Mouse (Mus musculus): ENCODE results near the gene Retsat. TPM values are rescaled to one million over a fixed set of nuclear protein-coding genes. Genes with fewer than 3 reads are reported as not detected.

Gene Retsat
- 6.8 TPM for total RNA-seq (2023)

GRCm38 (mm10) chr6:72597956-72598753, at the start of gene Retsat, which contains the start of gene Elmod3:
Gene Retsat, plus strand, starts transcription at chr6:72598475.
Gene Elmod3, minus strand, starts transcription at chr6:72598413.

GRCm38 (mm10) chr6:72616643-72617288, 18.5 kb downstream of the Retsat start, which contains the start of gene Tgoln1:
Gene Tgoln1, minus strand, starts transcription at chr6:72617000.

Other genes with a start within 250 kb of the Retsat start
- gene Tmem150a, start 243.0 kb upstream of the Retsat start, total RNA-seq (2023) = 1.0 TPM
- gene Rnf181, start 231.5 kb upstream of the Retsat start, total RNA-seq (2023) = 73.6 TPM
- gene Vamp5, start 218.0 kb upstream of the Retsat start, total RNA-seq (2023) = 10.3 TPM
- gene Vamp8, start 207.8 kb upstream of the Retsat start, total RNA-seq (2023) = 70.9 TPM
- 10.6 TPM for gene Ggcx, start 184.2 kb upstream of the Retsat start, total RNA-seq (2023)
- gene Mat2a, start 158.9 kb upstream of the Retsat start, total RNA-seq (2023) = 248 TPM
- not detected for gene Sh2d6, start 76.8 kb upstream of the Retsat start, total RNA-seq (2023)
- gene Capg, start 54.1 kb upstream of the Retsat start, total RNA-seq (2023) = 38.6 TPM
- 12.1 TPM for gene Elmod3, start 62 bp upstream of the Retsat start, total RNA-seq (2023)
- 194 TPM for gene Tgoln1, start 18.5 kb downstream of the Retsat start, total RNA-seq (2023)
- gene Tcf7l1, start 190.8 kb downstream of the Retsat start, total RNA-seq (2023) = 3.1 TPM

Measured in CD4-positive naive resting alpha-beta T cell, adult 57 days (primary cell).